Mouse (Mus musculus) liver, embryonic 14.5 days (tissue): ENCODE measurements at regions not wholly inside any gene's neighbourhood (a gene's known extent, or its start where the extent isn't known, plus 50 kb on each side); places are given as distances from the start of the nearest gene placed in this dataset.

Source experiments
- ATAC-seq: fragments of 200-750 bp; cut with Nextera tagmentation; 2 replicates; pipeline ENCODE4 v1.8.0; 2017; ENCODE audit warnings: moderate number of reproducible peaks, mild to moderate bottlenecking, moderate library complexity; ENCODE audit not compliant: insufficient read depth
- DNase-seq, 3 experiments: peaks; one replicate each; pipeline ENCODE4 v3.0.0-alpha.2; 2012 to 2013; ENCODE audit warnings: low read depth in 3 of 3, low spot score in 3 of 3
- H3K27ac ChIP-seq: fragments of 300-500 bp; sonication (generic); 2 replicates; pipeline ENCODE4 v1.5.1; 2014; ENCODE audit warnings: moderate library complexity, mild to moderate bottlenecking, control low read depth, inconsistent platforms
- H3K27me3 ChIP-seq: fragments of 300-500 bp; sonication (generic); 2 replicates; pipeline ENCODE4 v1.6.1; 2014; ENCODE audit warnings: mild to moderate bottlenecking, low read length, moderate library complexity; ENCODE audit not compliant: control insufficient read depth, insufficient read depth
- H3K36me3 ChIP-seq: fragments of 300-500 bp; sonication (generic); replicated peaks from 2 replicates; pipeline ENCODE4 v1.6.1; 2014; ENCODE audit warnings: low read depth; ENCODE audit not compliant: control insufficient read depth, insufficient read depth
- H3K4me1 ChIP-seq, 2 experiments: fragments of 200-500 bp in 1 of 2; fragments of 300-500 bp in 1 of 2; sonication (generic) in 1 of 2; replicated peaks; 2 replicates each; pipeline ENCODE4 v1.6.1; 2012 to 2014; ENCODE audit warnings: antibody characterized with exemption in 1 of 2, inconsistent platforms in 1 of 2, low read length in 1 of 2; ENCODE audit not compliant: control insufficient read depth in 2 of 2, insufficient read depth in 2 of 2
- H3K4me2 ChIP-seq: fragments of 300-500 bp; sonication (generic); 2 replicates; pipeline ENCODE4 v1.6.1; 2014; ENCODE audit warnings: low read depth, mild to moderate bottlenecking, control low read depth, moderate library complexity
- H3K4me3 ChIP-seq, 2 experiments: fragments of 200-500 bp in 1 of 2; fragments of 300-500 bp in 1 of 2; sonication (generic) in 1 of 2; 2 replicates each; pipeline ENCODE4 v1.5.1; 2012 to 2014; ENCODE audit warnings: low read depth in 2 of 2, low read length in 2 of 2, mild to moderate bottlenecking in 2 of 2, control low read depth in 1 of 2, inconsistent platforms in 1 of 2, moderate library complexity in 1 of 2; ENCODE audit not compliant: insufficient read depth in 1 of 2
- H3K9ac ChIP-seq: fragments of 300-500 bp; sonication (generic); replicated peaks from 2 replicates; pipeline ENCODE4 v1.6.1; 2014; ENCODE audit warnings: mild to moderate bottlenecking, control low read depth, moderate library complexity
- H3K9me3 ChIP-seq: fragments of 300-500 bp; sonication (generic); 2 replicates; pipeline ENCODE4 v1.6.1; 2016; ENCODE audit warnings: low read length, mixed read lengths; ENCODE audit not compliant: control insufficient read depth
- CTCF ChIP-seq: IDR thresholded peaks from 2 replicates; pipeline ENCODE4 v1.5.1; 2016; ENCODE audit warnings: antibody characterized with exemption, low read depth, control low read depth
- EP300 ChIP-seq: IDR thresholded peaks from 2 replicates; pipeline ENCODE4 v1.6.1; 2016; ENCODE audit warnings: antibody characterized with exemption, low read depth
- WGBS: fragments of 180-500 bp; shearing (Covaris S2); extraction: QIAGEN DNeasy Blood & Tissue Kit; methylation state at CpG from one replicate; pipeline ENCODE4 v1.1.7; 2014; ENCODE audit not compliant: insufficient replicate concordance; 5-methylcytosine and 5-hydroxymethylcytosine counted together

DNA sequence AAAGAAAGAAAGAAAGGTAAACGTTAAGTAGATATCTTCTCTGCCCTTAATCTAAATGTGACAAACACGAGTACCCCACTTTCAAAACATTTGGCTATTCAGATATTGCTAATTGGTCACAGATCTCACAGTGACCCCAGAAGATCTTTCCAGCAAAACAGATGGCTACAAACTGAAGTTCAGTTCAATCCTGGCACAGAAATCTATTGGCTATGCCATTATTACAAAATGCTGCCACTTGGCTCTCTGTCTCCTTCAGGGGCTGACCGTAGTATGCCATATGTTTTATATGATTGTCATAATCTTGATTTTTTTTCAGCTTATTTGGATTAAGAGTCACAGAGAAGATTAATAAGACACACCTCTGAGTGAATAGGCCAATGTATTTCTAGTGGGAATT, 873.2 kb downstream of the Slc22a22 start:
- ATAC-seq (no peak), DNase-seq (no peak)
- H3K9ac ChIP-seq, result no peak overlapping the region
- TF ChIP-seq EP300, result no peak
- no peak for TF ChIP-seq CTCF
- no peak overlapping the region for H3K27ac ChIP-seq
- H3K36me3 ChIP-seq, result no peaks in the 10 kb centered on the region
- WGBS, result 64% methylated on average over 3 of the region's 3 CpGs
- H3K27me3 ChIP-seq, result no peaks in the 10 kb centered on the region
- no peaks in the 10 kb centered on the region for H3K9me3 ChIP-seq
- H3K4me1 ChIP-seq, result no peaks in the 10 kb centered on the region
- H3K4me2 ChIP-seq, result no peak overlapping the region
- no peak overlapping the region for H3K4me3 ChIP-seq

DNA sequence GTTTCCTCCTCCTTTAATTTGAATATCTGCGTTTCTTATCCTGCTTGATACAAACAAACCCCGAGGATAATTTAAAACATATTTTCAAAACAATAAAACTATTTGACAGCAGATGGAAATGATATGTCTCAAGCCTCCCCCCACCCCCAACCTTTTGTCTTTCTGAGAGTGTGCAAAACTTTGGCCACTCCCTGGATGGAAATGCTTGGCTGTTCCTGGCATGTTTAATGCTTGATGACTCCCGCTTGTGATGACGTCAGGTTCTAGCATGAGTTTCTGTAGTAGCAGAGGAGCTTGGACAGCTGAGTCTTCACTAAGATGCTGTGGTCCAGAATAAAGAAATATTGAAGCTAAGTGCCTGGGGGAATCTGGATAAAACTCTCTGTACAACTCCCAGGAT, 884.8 kb downstream of the Slc22a22 start:
- no peak overlapping the region for H3K9ac ChIP-seq
- no peak for ATAC-seq

DNA sequence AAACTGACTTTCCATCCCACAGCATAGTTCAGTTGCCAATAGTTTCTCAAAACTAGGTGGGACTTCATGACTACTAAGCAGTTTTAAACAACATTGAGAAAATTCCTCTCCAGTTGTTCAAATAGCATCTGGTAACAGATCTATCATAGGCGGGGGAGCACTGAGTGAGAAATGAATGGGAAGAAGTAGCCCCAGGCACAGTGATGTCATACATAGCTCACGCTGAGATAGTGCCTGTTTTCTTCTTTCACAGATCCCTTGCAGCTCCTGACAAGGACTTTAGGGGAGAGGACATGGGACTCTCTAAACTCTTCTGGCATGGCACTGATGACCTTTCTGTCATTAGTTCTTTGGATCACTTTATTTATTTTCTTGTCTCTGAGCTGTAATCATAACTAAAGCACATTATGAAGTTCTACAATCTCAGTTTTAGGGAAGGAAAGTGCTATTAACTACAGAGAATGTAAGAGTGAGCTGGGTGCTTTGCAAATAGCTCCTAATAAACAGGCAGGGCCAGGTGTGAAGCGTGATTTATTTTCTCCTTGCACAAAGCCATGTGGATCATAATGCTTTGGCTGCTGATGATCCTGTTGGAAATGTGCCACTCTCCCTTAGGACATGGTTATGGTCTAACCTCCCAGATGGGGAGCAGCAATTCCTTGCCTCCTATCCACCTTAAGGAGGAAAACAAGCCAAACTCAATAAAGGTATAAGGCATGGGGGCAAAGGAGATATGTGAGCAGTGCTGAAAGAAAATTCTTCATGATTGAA, 896.5 kb downstream of the Slc22a22 start:
- no peaks in the 10 kb centered on the region for H3K9me3 ChIP-seq

More for the DNA sequence above, 884.8 kb downstream of the Slc22a22 start:
- no peak overlapping the region for H3K27ac ChIP-seq
- H3K4me3 ChIP-seq, result no peak overlapping the region
- TF ChIP-seq CTCF (no peak), EP300 (no peak)
- no peaks in the 10 kb centered on the region for H3K9me3 ChIP-seq
- no peaks in the 10 kb centered on the region for H3K4me1 ChIP-seq
- DNase-seq, result no peak
- no peak overlapping the region for H3K4me2 ChIP-seq
- H3K27me3 ChIP-seq, result no peaks in the 10 kb centered on the region
- 70% methylated on average over 4 of the region's 4 CpGs for WGBS
- no peaks in the 10 kb centered on the region for H3K36me3 ChIP-seq

DNA sequence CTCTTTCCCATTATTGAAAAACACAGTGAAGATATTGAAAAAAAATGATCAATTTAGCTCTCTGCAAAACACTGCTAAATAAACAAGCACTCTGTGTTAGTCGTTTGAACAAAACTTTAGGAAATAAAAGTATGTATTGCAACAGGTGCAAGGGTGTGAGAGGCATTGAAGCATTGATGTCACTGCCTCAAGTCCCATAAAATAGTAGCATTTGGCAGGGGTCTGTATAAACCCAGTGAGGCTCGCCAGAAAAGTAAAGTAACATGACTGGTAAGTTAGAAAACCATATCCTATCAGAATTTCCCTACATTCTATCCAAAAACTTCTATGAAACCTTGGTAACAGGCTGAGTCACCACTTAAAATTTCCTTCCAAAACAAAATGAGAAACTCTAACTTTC, 914.2 kb downstream of the Slc22a22 start:
- WGBS, result 30% methylated on average over 2 of the region's 2 CpGs
- ATAC-seq, result no peak
- TF ChIP-seq CTCF (no peak), EP300 (no peak)

More for the DNA sequence above, 896.5 kb downstream of the Slc22a22 start:
- ATAC-seq, result no peak
- no peaks in the 10 kb centered on the region for H3K4me1 ChIP-seq
- H3K9ac ChIP-seq, result no peak overlapping the region
- H3K27me3 ChIP-seq, result no peaks in the 10 kb centered on the region
- 37% methylated on average over 3 of the region's 3 CpGs for WGBS
- no peak overlapping the region for H3K27ac ChIP-seq
- no peak overlapping the region for H3K4me3 ChIP-seq
- no peak for DNase-seq
- TF ChIP-seq CTCF (no peak), EP300 (no peak)
- H3K4me2 ChIP-seq, result no peak overlapping the region
- no peaks in the 10 kb centered on the region for H3K36me3 ChIP-seq

DNA sequence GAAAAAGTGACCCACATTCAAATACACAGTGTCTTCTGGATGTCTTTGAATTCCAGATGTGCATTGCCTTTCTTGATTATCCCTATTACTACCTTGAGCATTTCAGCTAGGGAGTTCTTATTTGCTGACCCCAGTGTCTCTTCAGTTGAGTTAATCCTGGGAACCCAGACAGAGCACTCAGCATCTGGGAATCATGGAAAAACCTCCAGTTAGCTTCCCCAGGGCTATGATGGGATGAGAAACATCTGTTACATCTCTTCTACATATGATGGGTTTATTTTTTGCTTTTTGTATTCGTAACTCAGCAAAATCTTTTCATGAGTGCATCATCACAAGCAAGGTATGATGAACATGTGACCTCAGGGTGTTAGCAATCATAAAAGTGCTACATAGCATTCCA, 914.6 kb downstream of the Slc22a22 start:
- WGBS, result 42% methylated on average over 1 of the region's 1 CpGs
- no peaks in the 10 kb centered on the region for H3K4me1 ChIP-seq
- no peak overlapping the region for H3K4me3 ChIP-seq
- H3K27me3 ChIP-seq, result no peaks in the 10 kb centered on the region
- ATAC-seq, result no peak
- DNase-seq, result no peak
- no peak overlapping the region for H3K4me2 ChIP-seq
- H3K9ac ChIP-seq, result no peak overlapping the region
- H3K27ac ChIP-seq, result no peak overlapping the region
- no peak for TF ChIP-seq EP300
- TF ChIP-seq CTCF, result no peak
- H3K36me3 ChIP-seq, result no peaks in the 10 kb centered on the region
- no peaks in the 10 kb centered on the region for H3K9me3 ChIP-seq

More for the DNA sequence above, 914.2 kb downstream of the Slc22a22 start:
- Histone ChIP-seq H3K4me2 (no peak overlapping the region), H3K9ac (no peak overlapping the region), H3K27ac (no peak overlapping the region), H3K36me3 (no peaks in the 10 kb centered on the region), H3K9me3 (no peaks in the 10 kb centered on the region), H3K4me3 (no peak overlapping the region), H3K4me1 (no peaks in the 10 kb centered on the region), H3K27me3 (no peaks in the 10 kb centered on the region)
- DNase-seq, result no peak
